Mouse (Mus musculus): ENCODE measurements around the gene Ccdc97. TPM values are rescaled to one million over a fixed set of nuclear protein-coding genes. Genes with fewer than 3 reads are reported as not detected.

The Ccdc97 gene
- polyA plus RNA-seq, 2 experiments, result 11.3 to 17.1 TPM

- peak within 1 kb of the TSS; percentile 75 for H3K27ac ChIP-seq
- peak in 2 of 3 experiments; percentile 59 to 62 for DNase-seq (ENCODE audit: low read depth in 3 of 3, low spot score in 3 of 3)
- H3K4me1 ChIP-seq (replicated peaks; ENCODE audit: control insufficient read depth in 2 of 2, insufficient read depth in 2 of 2, low read length in 1 of 2), result peaks cover 39 to 52% of the 10 kb centered on the region in 2 experiments
- H3K4me3 ChIP-seq (ENCODE audit: insufficient read depth in 1 of 2, low read depth in 2 of 2, low read length in 2 of 2), result peak within 1 kb of the TSS; percentile 63 to 94
- H3K36me3 ChIP-seq (replicated peaks; ENCODE audit: control insufficient read depth, insufficient read depth, low read depth), result no peaks in the 10 kb centered on the region
- ATAC-seq (ENCODE audit: insufficient read depth), result peak; percentile 42
- H3K9me3 ChIP-seq (ENCODE audit: control insufficient read depth, low read length), result no peaks in the 10 kb centered on the region
- peak; percentile 79 for TF ChIP-seq CTCF (IDR thresholded peaks at IDR 0.05; ENCODE audit: low read depth)
- no peak for TF ChIP-seq EP300 (IDR thresholded peaks at IDR 0.05; ENCODE audit: low read depth)
- H3K9ac ChIP-seq (replicated peaks), result peak within 1 kb of the TSS; percentile 81
- H3K4me2 ChIP-seq (ENCODE audit: low read depth), result peak within 1 kb of the TSS; percentile 98
- H3K27me3 ChIP-seq (ENCODE audit: control insufficient read depth, insufficient read depth, low read length), result no peaks in the 10 kb centered on the region
- WGBS (ENCODE audit: insufficient replicate concordance), result under 1% methylated on average over 66 of the region's 69 CpGs
Observed at GRCm38 (mm10) chr7:25686680-25687531, 32.0 kb downstream of the Ccdc97 start, which contains the start of gene Tgfb1. Tgfb1 (plus strand) TSS chr7:25687002.

- Histone ChIP-seq H3K9me3 (ENCODE audit: control insufficient read depth, low read length) (no peaks in the 10 kb centered on the region), H3K4me2 (ENCODE audit: low read depth) (peak overlapping the region; percentile 98), H3K27ac (peak overlapping the region; percentile 75), H3K9ac (replicated peaks) (peak overlapping the region; percentile 81), H3K27me3 (ENCODE audit: control insufficient read depth, insufficient read depth, low read length) (no peaks in the 10 kb centered on the region), H3K36me3 (replicated peaks; ENCODE audit: control insufficient read depth, insufficient read depth, low read depth) (no peaks in the 10 kb centered on the region), H3K4me1 (replicated peaks; ENCODE audit: control insufficient read depth in 2 of 2, insufficient read depth in 2 of 2, low read length in 1 of 2) (peaks cover 48 to 53% of the 10 kb centered on the region in 2 experiments), H3K4me3 (ENCODE audit: insufficient read depth in 1 of 2, low read depth in 2 of 2, low read length in 2 of 2) (peak overlapping the region; percentile 49 to 63; a peak in 3 of 4 replicates)
- DNase-seq (ENCODE audit: low read depth in 3 of 3, low spot score in 3 of 3) (no peak), ATAC-seq (ENCODE audit: insufficient read depth) (no peak)
- TF ChIP-seq EP300 (IDR thresholded peaks at IDR 0.05; ENCODE audit: low read depth) (no peak), CTCF (IDR thresholded peaks at IDR 0.05; ENCODE audit: low read depth) (no peak)
- WGBS (ENCODE audit: insufficient replicate concordance), result 49% methylated on average over 21 of the region's 21 CpGs
Observed at GRCm38 (mm10) chr7:25685926-25686470, 32.9 kb downstream of the Ccdc97 start.

- 83% methylated on average over 6 of the region's 6 CpGs for WGBS (ENCODE audit: insufficient replicate concordance)
- H3K4me1 ChIP-seq (replicated peaks; ENCODE audit: control insufficient read depth in 2 of 2, insufficient read depth in 2 of 2, low read length in 1 of 2), result peaks cover 48 to 51% of the 10 kb centered on the region in 2 experiments
Observed at GRCm38 (mm10) chr7:25684659-25685058, 34.2 kb downstream of the Ccdc97 start.

GRCm38 (mm10) chr7:25683474-25684180 is 35.3 kb downstream of the Ccdc97 start:
- no peaks in the 10 kb centered on the region for H3K9me3 ChIP-seq (ENCODE audit: control insufficient read depth, low read length)
- 6% methylated on average over 7 of the region's 7 CpGs for WGBS (ENCODE audit: insufficient replicate concordance)
- H3K36me3 ChIP-seq (replicated peaks; ENCODE audit: control insufficient read depth, insufficient read depth, low read depth), result no peaks in the 10 kb centered on the region
- peak overlapping the region; percentile 68 for H3K27ac ChIP-seq
- ATAC-seq (ENCODE audit: insufficient read depth) (no peak), DNase-seq (ENCODE audit: low read depth in 3 of 3, low spot score in 3 of 3) (no peak)
- H3K9ac ChIP-seq (replicated peaks), result peak overlapping the region; percentile 12
- peaks cover 43 to 54% of the 10 kb centered on the region in 2 experiments for H3K4me1 ChIP-seq (replicated peaks; ENCODE audit: control insufficient read depth in 2 of 2, insufficient read depth in 2 of 2, low read length in 1 of 2)
- no peak overlapping the region for H3K4me3 ChIP-seq (ENCODE audit: insufficient read depth in 1 of 2, low read depth in 2 of 2, low read length in 2 of 2)
- peak; percentile 54 for TF ChIP-seq EP300 (IDR thresholded peaks at IDR 0.05; ENCODE audit: low read depth)
- TF ChIP-seq CTCF (IDR thresholded peaks at IDR 0.05; ENCODE audit: low read depth), result no peak
- H3K27me3 ChIP-seq (ENCODE audit: control insufficient read depth, insufficient read depth, low read length), result no peaks in the 10 kb centered on the region
- peak overlapping the region; percentile 48 for H3K4me2 ChIP-seq (ENCODE audit: low read depth)

More at GRCm38 (mm10) chr7:25684659-25685058, 34.2 kb downstream of the Ccdc97 start:
- no peak overlapping the region for H3K4me3 ChIP-seq (ENCODE audit: insufficient read depth in 1 of 2, low read depth in 2 of 2, low read length in 2 of 2)
- TF ChIP-seq CTCF (IDR thresholded peaks at IDR 0.05; ENCODE audit: low read depth) (no peak), EP300 (IDR thresholded peaks at IDR 0.05; ENCODE audit: low read depth) (no peak)
- H3K9me3 ChIP-seq (ENCODE audit: control insufficient read depth, low read length), result no peaks in the 10 kb centered on the region
- no peak for ATAC-seq (ENCODE audit: insufficient read depth)
- no peak overlapping the region; the same call in 1 of the 2 replicates for H3K27ac ChIP-seq
- no peak for DNase-seq (ENCODE audit: low read depth in 3 of 3, low spot score in 3 of 3)
- H3K4me2 ChIP-seq (ENCODE audit: low read depth), result no peak overlapping the region
- no peaks in the 10 kb centered on the region for H3K36me3 ChIP-seq (replicated peaks; ENCODE audit: control insufficient read depth, insufficient read depth, low read depth)
- H3K9ac ChIP-seq (replicated peaks), result no peak overlapping the region
- H3K27me3 ChIP-seq (ENCODE audit: control insufficient read depth, insufficient read depth, low read length), result no peaks in the 10 kb centered on the region

Data from liver, embryonic 14.5 days (tissue).